Mouse (Mus musculus) bone marrow macrophage, adult 2 months (primary cell): Measurements from ENCODE around the gene March10.

ENCODE experiments used
- CTCF ChIP-seq: IDR thresholded peaks from 2 replicates; pipeline ENCODE4 v1.5.1; 2012; ENCODE audit warnings: low read depth, mild to moderate bottlenecking, low read length, moderate library complexity
- POLR2A ChIP-seq: IDR thresholded peaks from 2 replicates; pipeline ENCODE4 v1.6.1; 2012; ENCODE audit warnings: mild to moderate bottlenecking, low read depth, low read length, borderline replicate concordance

DNA sequence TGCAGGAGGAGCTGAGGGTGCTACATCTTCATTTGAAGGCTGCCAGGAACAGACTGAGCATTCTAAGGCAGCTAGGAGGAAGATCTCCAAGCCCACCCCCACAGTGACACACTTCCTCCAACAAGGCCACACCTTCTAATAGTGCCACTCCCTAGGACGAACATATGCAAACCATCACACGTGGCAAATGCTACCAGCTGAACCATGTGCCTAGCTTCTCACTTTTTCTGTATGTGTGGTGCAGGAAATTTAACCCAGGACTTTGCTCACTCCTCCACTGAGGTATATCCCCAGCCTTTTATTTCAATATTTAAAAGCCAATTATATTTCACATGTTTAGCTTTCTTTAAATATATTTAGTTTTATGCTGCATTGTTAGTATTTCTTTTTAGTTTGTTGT, 135.4 kb downstream of the March10 start:
- TF ChIP-seq CTCF (no peak), POLR2A (no peak)
